Mouse (Mus musculus) adrenal gland, postnatal 14 days (tissue): ENCODE results near the gene Fth1. TPM values are rescaled to one million over a fixed set of nuclear protein-coding genes. Genes with fewer than 3 reads are reported as not detected.
A peak's percentile ranks its signal among the peaks of the same experiment; 100 is the strongest.
"Not testable (repeated sequence)": the region's sequence is repeated elsewhere in the genome, so short reads cannot be mapped to it uniquely, and the experiment has no call there.

ENCODE experiments used
- DNase-seq: peaks from one replicate; pipeline ENCODE4 v3.0.0; 2021; ENCODE audit warnings: mixed read lengths
- long read RNA-seq, 2 experiments: library from polyadenylated mRNA; stranded (forward); transcript quantifications; one replicate each; pipeline ENCODE4 v2.0.0; 2021
- total RNA-seq: library from RNA; stranded (reverse); gene quantifications from 2 replicates; pipeline ENCODE4 v1.2.3, GENCODE M21; 2021

Fth1 gene
- 2,322 and 2,352 TPM in 2 replicates for total RNA-seq
- long read RNA-seq, experiment 1, transcript Fth1-201 (4 exons, 929 nt) = major isoform, 2,329 of 2,372 reads
- long read RNA-seq, experiment 1, transcript Fth1-208 (3 exons, 2,062 nt) = minor isoform, 5 of 2,372 reads
- long read RNA-seq, experiment 1, partial matches to known transcripts = 17 of 2,372 reads
- long read RNA-seq, experiment 1, other reads (novel, unspliced or antisense) = 21 of 2,372 reads
- long read RNA-seq, experiment 2, transcript Fth1-208 (3 exons, 2,062 nt) = minor isoform, 5 of 2,118 reads
- long read RNA-seq, experiment 2, transcript Fth1-201 (4 exons, 929 nt) = major isoform, 2,065 of 2,118 reads
- long read RNA-seq, experiment 2, partial matches to known transcripts = 17 of 2,118 reads
- long read RNA-seq, experiment 2, other reads (novel, unspliced or antisense) = 29 of 2,118 reads

- DNase-seq = no peak
Measured at GRCm38 (mm10) chr19:9980258-9980657, at the start of gene Fth1. TSS of gene Fth1 (plus strand) at chr19:9980598.

- DNase-seq = not testable (repeated sequence)
Measured at GRCm38 (mm10) chr19:9931167-9931607, 49.2 kb upstream of the Fth1 start.

GRCm38 (mm10) chr19:9933908-9934307 lies 46.5 kb upstream of the Fth1 start:
- no peak for DNase-seq

DNA sequence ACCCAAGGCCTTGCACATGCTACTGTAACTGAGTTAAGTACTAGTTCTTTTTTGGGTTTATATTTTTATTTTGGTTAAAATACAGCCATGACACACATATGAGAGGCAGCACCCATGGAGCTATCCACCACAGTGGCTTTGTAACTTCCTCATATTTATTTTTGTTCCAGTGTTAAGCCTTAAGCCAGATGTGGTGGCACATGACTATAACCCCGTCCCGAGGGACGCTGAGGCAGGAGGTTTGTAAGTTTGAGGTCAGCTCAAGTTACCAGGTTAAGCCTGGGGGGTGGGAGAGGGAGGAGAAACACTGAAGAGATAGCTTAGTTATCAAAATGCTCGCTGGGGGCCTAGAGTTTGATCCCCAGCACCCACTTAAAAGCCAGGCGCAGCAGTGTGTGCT lies 43.8 kb upstream of the Fth1 start:
- DNase-seq = no peak

GRCm38 (mm10) chr19:9937428-9937827 lies 43.0 kb upstream of the Fth1 start:
- DNase-seq = no peak

DNA sequence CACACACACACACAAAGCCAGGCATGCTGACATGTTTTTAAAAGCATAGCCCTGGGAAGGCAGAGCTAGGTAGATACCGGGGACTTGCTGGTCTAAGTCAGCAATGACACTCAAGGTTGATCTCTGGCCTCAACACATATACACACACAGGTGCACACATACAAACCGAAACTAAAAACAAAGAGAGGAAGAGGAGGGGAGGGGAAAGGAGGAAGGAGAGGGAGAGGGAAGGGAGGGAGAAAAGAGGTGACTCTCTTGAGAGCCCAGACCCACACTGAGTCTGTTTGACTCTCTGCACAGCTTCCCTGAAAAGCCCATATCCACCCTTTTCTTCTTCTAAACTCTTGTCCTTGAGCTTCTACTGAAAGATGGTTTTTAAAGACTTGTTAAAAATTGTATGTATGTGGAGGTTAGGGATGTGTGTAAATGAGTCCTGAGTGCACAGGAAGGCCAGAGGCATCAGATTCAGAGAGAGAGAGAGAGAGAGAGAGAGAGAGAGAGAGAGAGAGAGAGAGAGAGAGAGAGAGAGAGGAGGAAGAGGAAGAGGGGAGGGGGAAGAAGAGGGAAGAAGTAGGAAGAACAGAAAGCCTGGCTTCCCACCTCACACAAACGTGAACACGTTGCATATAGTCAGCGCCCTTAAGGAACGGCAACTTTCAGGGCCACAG lies 42.1 kb upstream of the Fth1 start:
- no peak for DNase-seq

DNA sequence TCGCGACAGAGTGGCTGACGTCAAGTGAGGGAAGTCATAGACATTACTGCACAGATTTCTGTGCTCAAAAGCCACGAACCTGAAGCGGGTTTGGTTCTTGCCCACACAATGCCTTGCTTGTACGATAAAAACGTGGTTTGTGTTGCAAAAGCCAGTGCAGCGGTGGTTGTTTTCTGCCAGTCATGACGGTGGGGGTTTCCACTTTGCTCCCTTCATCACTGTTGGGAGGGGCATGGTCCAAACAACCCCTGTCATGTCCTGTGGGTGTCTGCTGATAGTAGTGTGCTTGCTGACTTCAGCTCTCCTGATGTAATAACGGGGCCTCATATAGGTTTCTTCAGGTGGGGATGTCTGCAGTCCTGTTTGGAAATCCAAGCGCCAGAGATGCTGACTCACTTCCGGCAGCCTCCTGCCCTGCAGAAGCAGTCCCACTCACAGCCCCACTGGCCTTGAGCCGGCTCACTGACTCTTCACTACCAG lies 41.5 kb upstream of the Fth1 start:
- peak; percentile 80 for DNase-seq

- no peak for DNase-seq
Measured at GRCm38 (mm10) chr19:9939841-9940240, 40.6 kb upstream of the Fth1 start.

- no peak for DNase-seq
Measured at GRCm38 (mm10) chr19:9940903-9941302, 39.5 kb upstream of the Fth1 start.

GRCm38 (mm10) chr19:9941809-9942208 lies 38.6 kb upstream of the Fth1 start:
- DNase-seq = no peak

DNA sequence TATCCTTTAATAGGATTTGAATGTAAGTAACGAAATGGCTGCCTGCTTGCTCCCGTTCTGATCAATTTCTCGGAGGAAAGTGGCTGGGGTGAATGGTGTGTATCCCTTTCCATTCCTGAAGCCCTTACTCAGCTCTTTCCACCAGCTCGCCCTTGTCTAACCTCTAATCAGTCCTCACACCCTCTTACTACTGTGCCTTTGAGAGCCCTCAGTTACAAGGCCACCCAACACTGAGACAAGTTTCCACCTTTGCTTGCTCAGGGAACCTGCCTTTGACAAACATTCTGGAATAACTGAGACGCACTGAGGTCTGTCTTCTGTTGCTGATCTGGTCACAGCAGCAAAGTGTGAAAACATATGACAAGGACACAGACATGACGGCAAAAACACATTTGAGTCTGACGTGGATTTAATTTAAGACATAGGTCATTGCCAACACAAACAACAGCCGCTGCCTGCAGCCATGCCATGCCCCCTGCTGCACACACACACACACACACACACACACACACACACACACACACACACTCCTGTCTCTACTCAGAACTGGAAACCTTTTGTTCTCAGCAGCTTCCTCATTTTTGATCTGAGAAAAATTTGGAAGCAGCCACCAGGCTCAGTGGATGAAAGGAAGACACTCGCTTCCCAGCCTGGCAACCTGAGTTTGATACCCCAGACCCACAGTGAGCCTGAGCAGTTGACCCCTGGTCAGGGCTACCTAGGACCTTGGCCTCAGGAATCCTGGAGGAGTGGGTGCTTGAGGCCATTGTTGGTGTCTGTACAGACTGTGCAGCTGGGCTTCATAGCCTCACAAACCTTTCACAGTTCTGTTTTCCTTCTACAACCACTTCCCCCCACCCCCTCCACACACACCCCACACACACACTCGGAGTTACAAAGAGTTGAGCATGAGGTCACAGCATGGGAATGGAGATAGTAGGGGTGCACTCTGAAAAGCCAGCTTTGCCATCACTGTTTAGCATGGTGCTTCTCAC lies 37.6 kb upstream of the Fth1 start:
- peak; percentile 59 for DNase-seq

- DNase-seq = no peak
Measured at GRCm38 (mm10) chr19:9945800-9946564, 34.4 kb upstream of the Fth1 start.

DNA sequence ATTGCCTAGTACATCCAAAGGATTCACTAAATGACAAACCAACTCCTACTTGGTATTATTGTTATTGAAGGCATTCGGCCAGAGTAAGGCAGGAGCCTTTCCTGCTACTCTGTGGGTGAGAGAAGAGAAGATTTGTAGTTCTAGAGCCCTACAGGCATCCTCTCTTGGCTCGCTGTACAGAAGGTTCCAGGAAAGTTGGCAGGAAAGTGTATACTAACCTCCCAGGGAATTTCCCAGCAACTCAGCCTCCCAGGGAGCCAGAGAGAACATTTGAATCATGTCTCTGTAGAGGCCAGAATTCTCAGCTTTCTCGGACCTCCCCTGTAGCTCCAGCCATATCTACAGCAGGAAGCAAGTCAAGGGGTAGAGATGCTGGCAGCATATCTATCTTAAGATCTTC lies 33.4 kb upstream of the Fth1 start:
- DNase-seq = peak; percentile 46

GRCm38 (mm10) chr19:9952390-9952789 lies 28.0 kb upstream of the Fth1 start:
- DNase-seq = no peak

DNA sequence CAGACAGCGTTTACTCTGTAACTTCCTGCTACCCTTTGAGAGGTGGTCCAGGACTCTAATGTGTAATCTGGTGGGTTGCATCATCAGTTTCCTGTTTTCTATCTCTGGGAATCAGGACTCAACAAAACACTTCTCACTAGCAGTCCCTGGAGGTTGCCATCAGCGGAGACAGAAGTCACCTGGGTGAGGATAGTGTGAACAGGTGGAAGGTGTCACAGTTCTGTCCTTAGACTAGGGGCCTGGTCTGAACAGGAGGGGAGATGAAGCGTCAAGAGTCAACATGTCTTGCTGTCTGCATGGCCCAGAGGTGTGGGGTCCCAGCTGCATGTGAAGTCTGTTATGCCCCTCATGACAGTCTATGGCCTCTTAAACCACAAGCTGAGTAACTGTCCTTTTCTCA lies 27.5 kb upstream of the Fth1 start:
- no peak for DNase-seq

GRCm38 (mm10) chr19:9954055-9954810 lies 26.2 kb upstream of the Fth1 start:
- peak; percentile 91 for DNase-seq

DNA sequence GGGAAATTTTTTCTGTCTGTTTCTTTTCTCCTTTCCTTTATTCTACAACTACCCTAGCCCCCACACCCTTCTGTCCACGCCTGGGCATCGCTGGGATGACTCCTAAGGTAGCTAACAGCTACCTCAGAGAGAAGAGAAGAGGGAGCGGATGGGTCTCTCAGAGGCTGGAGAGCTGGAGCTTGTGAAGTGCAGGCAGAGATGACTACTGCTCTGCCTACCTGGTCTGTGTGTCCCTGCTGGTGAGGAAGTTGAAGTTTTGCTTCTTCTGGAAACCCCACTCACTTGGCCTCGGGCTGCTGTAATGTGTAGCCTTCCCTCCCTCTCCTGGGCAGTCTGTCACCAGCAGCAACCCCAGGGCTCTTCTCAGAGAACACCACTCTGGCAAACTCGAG lies 25.6 kb upstream of the Fth1 start:
- DNase-seq = peak; percentile 63

GRCm38 (mm10) chr19:9955438-9955837 lies 25.0 kb upstream of the Fth1 start:
- DNase-seq = no peak

DNA sequence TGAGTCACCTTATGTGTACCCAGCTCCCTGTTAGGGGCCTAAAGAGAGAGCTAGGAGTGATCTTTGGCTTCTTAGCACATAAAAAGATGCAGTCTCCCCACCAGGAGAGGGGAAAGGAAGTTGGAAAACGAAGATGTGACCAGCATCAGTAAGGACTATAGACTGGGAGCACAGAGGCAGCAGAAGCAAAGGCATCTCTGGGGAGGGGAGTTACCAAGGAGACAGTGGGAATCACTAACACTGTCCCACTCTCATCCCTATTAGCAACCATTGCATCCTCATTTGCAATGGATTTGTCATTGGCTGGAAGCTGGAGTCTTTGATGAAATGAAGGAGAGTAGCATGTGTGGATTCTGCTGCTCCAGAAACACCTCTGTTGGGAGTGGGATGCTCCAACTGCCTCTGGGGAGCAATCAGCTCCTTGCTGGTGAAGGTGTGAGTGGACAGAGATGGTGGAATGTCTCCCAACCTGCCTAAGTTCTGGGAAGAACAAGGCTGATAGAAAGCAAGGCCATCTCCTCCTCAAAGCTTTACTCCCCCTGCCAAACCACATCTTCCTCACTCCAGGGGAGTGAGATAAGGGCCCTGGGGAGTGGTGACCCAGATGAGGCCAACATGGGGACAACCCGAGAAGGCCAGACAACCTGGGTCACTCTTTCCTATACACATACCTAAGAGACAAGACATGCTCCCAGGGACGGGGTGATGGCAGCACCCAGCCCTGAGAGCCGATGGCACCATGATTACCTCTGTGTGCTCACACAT lies 23.6 kb upstream of the Fth1 start:
- DNase-seq = no peak

- no peak for DNase-seq
Measured at GRCm38 (mm10) chr19:9957965-9958364, 22.4 kb upstream of the Fth1 start.
